In genomic region chr7:63905190-63905589, GRCm38 (mm10) we compare ENCODE assay signal across 9 mouse cellular contexts. TPM values are rescaled to one million over a fixed set of nuclear protein-coding genes. Genes with fewer than 3 reads are reported as not detected.
DNase-seq lines count a peak whose midpoint lies in the region; ATAC-seq and TF ChIP-seq lines count a peak whose summit lies in the region.
"Had no signal": no experiment of that assay in that cellular context is flagged by ENCODE, and none has a peak within 500 bp of the region (broad histone marks: within the 10 kb centered on the region; RNA-seq: fewer than 3 reads in every experiment).

No protein-coding gene starts in this region.

- no peaks in the 10 kb centered on the region for H3K27me3 ChIP-seq in kidney, postnatal 0 days (ENCODE audit: insufficient read depth, low read length)

- 0 out of 2 replicates have a peak, but pooled peaks have one; percentile 58 for ATAC-seq in kidney, postnatal 0 days (replicated peaks; ENCODE audit: low FRiP score, low read depth)

- no peak for TF ChIP-seq CTCF in kidney, postnatal 0 days (IDR thresholded peaks at IDR 0.05; ENCODE audit: low read depth)

- no peak overlapping the region for H3K9ac ChIP-seq in kidney, postnatal 0 days (ENCODE audit: low read depth, low read length)

- no peak overlapping the region for H3K4me3 ChIP-seq in kidney, postnatal 0 days (replicated peaks; ENCODE audit: low read depth, low read length)

- H3K4me2 ChIP-seq in kidney, postnatal 0 days (ENCODE audit: low read length) = no peak overlapping the region

- peaks cover 17% of the 10 kb centered on the region for H3K4me1 ChIP-seq in kidney, postnatal 0 days (replicated peaks; ENCODE audit: insufficient read depth, low read length)

- peak; percentile 78 to 82 for DNase-seq in lung, adult 18-20 months
- DNase-seq in lung, postnatal 4 days = no peak
- peak; percentile 86 to 89 for DNase-seq in heart, adult 9 months (ENCODE audit: low spot score in 2 of 2)
- no peak for DNase-seq in kidney, postnatal 0 days (ENCODE audit: low spot score)
- peak; percentile 73 for DNase-seq in skeletal muscle tissue, adult 2 months (ENCODE audit: low read depth, low spot score)
- DNase-seq in ovary, postnatal 14 days (ENCODE audit: low spot score) = no peak
- no peak for DNase-seq in right cerebral cortex, postnatal 25 days
- DNase-seq in thymus, postnatal 36 days = no peak

- 77% methylated on average over 2 of the region's 2 CpGs for WGBS in kidney, postnatal 0 days

- no peaks in the 10 kb centered on the region for H3K9me3 ChIP-seq in kidney, postnatal 0 days (replicated peaks; ENCODE audit: low read length)

- no peaks in the 10 kb centered on the region for H3K36me3 ChIP-seq in kidney, postnatal 0 days (ENCODE audit: insufficient read depth, low read length)

- peak overlapping the region; percentile 63 for H3K27ac ChIP-seq in kidney, postnatal 0 days

RNA-seq across cellular contexts. Expression of gene E030018B13Rik, which starts 11.5 kb away (rescaled TPM):
- not detected in 2 replicates for polyA plus RNA-seq in kidney, postnatal 0 days (2015; fragmentation: Nextera tagmentation; extraction: Ambion mirVana)
- polyA plus RNA-seq: urinary bladder, adult 2 months had no signal

RNA-seq across cellular contexts. Expression of gene Klf13, which starts 33.5 kb away (rescaled TPM):
- 27.5 and 28.8 TPM in 2 replicates for polyA plus RNA-seq in kidney, postnatal 0 days (2015; fragmentation: Nextera tagmentation; extraction: Ambion mirVana)

Comparison
In these comparisons a context has a peak if more than half of its experiments do, and no peak if none do; other contexts are left out.
1. DNase-seq: peak in lung, adult 18-20 months (2 of 2), heart, adult 9 months (2 of 2) and skeletal muscle tissue, adult 2 months (single experiment); none in lung, postnatal 4 days (0 of 2), kidney, postnatal 0 days (single experiment), ovary, postnatal 14 days (single experiment), right cerebral cortex, postnatal 25 days (single experiment) and thymus, postnatal 36 days (0 of 2).